Mouse (Mus musculus) spleen, adult 18-20 months (tissue): ENCODE measurements around the gene Plekha7.
"Not testable (repeated sequence)": the region's sequence is repeated elsewhere in the genome, so short reads cannot be mapped to it uniquely, and the experiment has no call there.

Experiments used
- DNase-seq, 2 experiments: peaks; one replicate each; pipeline ENCODE4 v3.0.0; 2022; ENCODE audit warnings: mixed read lengths in 2 of 2

Gene Plekha7

DNA sequence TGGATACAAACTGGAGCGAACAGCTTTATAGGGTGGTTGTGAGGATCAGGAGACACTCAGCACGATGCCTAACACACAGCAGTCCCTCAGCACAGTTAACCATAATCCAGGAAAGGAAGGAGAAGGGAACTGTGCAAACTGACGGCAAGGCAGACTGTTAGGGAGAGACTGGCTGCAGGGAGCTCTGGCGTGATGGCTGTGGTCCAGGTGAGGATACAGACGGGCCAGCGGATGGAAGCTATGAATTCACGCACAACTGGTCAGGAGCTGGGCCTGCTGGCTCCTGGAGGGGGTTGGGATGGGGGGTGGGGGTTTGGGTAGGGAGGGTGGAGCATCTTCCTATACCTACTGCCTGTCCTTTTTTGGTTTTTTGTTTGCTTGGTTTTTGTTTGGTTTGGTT, 182.5 kb downstream of the Plekha7 start:
- DNase-seq: no peak

DNA sequence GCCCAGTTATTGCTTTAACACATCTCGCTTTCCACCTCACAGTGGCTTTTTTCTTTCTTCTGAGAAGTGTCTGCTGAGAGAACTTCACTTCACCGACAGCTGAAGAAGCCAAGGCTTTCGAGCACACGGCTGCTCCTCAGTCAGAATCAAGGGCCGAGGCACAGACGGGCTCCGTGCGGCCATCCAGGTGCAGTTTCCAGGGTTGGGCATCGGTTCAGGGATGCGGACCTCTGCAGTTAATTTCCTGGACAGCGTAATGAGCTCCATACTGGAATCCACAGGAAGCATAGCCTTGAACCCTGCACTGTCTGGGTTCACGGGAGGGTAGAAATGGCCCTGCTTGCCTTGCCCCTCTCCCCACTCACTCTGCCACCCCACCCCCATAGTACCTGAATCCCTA, 184.1 kb downstream of the Plekha7 start:
- DNase-seq: no peak

DNA sequence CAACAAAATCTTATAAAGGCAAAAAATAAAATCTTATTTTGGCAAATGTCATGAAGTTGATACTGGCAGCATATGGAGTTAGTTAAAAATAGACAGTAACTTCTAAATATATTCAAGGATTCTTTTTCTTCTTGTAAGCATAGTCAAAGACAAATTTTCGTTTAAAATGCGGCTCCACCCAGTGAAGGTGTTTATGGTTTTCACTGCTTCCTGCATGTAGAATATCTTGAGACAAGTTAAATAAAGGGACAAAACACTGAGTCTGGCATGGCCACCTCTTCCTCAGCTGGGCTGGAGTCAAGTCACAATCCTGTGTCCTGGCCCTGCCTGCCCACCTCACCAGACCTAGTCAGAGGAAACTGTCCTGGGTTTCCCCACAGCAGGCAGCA, 184.6 kb downstream of the Plekha7 start:
- DNase-seq: no peak

DNA sequence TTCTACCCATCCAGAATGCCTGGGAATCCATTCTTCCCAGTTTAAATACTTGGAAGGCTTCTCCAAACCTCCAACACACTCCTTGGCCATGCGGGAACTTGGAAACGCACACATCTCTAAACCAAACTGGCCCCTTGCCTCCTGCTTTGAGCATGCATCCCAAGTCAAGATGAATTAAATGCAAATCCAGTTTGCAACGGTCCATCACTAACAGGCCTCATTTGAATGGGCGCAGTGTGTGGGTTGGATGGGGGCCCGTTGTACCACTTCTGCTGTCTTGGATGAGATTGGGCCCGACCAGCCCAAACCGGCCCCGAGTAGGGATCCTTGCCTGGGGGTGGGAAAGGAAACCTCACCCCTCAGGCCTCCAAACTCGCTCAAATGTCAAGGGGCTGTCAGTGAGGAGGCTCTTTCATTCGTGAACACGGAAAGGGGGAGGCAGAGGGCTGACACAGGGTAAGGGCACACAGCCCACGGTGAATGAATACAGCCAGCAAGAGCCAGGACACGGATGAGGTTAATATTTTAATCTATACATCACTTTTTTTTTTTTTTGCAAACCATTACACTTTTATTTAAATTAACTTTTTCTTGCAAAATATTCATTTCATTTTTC, 185.1 kb downstream of the Plekha7 start:
- no peak for DNase-seq

DNA sequence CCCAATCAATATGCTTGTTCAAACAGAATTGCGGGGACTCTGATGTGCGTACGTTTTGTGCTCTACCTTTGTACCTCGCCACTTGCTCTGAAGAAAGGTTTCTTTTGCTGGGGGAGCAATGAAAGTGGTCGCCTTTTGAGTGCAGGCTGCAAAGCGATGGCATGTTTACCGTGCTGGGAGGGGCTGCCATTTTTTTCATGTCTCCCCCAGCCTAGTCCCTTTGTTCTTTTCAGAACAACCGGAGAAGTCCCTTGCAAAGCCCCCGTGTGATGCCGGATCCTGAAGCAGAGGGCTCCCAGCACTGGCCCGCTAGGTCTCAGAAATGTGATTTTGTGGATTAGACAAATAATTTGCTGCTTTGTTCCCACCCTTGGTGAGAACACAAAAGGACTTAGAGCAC, 187.0 kb downstream of the Plekha7 start:
- no peak for DNase-seq

DNA sequence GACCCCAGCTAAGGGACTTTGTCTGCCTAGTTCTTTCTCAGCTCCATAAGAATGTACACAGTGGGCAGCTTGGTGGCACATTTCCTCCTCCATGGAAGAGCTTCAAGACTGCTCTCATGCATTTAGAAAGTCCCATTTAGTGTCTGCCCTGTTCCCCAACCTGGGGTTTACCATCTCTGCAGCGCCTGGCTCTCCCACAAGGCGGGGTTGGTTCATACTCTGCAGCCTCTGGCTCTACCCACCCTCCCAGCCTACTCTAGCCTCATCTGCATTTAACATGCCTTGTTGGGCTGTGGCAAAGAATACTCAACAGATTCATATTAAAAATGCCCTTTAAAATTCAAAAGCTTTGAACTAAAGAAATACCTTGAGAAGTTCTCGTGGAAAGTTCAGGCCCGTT, 187.4 kb downstream of the Plekha7 start:
- no peak for DNase-seq

DNA sequence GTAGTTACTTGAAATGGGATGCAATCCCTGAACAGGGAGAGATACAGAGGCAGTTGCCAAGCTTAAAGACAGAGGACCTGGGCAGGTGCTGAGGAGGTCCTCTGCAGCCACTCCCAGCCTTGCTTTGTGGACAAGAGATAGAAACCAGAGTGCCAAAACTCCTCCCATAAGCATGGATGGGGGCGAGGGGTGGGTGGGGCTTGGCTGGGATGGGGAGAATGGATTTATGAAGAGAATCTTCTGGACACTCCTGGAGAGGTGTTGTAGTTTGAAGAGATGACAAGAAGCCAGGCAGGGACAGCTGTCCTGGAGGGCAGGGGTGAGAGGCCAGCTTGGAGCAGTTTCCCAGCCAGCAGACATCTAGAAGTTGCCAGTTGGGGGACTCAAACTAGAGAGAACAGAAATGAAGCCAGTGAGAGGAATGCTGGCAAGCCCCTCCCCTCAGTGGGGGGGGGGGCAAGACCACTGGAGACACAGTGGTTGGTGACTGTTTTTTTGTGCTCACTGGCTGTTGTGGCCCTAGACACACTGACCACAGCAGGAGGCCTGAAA, 188.8 kb downstream of the Plekha7 start:
- DNase-seq: no peak

DNA sequence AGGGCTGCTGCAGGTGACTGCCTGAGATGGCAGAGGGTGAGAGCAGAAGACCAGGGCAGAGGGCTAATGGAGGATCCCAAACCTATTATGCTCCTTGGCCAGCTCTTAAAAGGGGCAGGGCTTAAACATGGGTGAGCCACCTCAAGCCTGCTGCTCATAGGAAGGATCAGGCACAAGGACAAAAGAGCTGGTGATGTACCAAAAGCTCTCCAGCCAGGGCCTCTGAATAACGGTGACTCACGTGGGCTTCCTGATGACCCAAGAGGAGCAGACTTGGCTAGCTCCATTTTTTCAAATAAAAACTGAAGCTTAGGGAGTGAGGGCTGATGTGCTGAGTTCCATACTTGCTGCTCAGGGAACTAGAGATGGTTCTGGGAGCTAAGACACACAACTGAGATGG, 192.2 kb downstream of the Plekha7 start:
- DNase-seq: no peak

DNA sequence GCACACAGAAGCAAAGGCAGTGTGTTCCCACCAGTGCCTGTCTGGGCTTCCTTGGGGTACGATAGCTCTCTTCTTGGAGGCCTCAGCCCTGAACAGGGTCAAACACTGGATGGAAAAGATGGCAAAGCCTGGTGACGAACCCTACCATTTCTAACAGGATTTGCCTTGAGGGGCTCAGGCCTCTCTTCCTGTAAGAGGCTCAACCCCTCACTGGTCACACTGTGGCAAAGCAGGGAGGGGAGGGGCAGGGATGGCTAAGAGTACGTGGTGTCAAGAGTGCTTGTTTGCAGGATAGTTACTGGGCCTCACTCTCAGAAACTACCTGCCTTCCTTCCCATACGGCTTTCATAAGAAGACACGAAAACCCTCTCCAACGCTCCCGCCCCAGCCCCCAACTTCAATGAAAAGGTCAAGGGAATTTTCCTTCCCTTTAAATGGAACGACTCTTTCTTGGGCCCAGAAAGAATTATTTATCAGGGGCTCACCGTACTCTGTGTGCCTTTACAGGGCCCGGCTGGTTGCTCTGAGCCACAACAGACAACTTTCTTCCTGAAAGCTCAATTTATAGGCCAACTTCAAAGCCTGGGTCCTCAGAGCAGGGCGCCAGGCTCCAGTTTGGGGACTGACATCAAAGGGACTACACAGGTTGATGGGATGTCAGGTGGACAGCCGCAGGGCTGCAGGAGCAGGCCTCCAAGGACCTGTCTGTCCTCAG, 192.8 kb downstream of the Plekha7 start:
- DNase-seq: no peak

DNA sequence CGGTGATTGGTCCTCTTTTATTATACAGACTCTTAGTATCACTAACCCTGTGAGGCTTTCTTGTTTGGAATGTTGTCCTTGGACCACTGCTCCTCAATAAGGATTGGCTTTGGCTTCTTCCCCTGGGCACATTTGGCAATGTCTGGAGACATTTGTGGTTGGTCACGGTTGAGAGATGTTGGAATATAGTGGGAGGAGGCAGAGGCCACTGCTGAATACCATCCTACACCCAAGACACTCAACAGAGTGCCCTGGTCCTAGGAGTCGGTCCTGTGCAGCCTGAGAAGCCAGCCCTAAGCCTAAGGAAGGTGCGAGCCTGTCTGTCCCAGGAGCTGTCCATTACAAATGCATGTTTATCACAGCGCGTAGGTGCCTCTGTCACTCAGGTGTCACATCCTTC, 196.6 kb downstream of the Plekha7 start:
- no peak for DNase-seq

DNA sequence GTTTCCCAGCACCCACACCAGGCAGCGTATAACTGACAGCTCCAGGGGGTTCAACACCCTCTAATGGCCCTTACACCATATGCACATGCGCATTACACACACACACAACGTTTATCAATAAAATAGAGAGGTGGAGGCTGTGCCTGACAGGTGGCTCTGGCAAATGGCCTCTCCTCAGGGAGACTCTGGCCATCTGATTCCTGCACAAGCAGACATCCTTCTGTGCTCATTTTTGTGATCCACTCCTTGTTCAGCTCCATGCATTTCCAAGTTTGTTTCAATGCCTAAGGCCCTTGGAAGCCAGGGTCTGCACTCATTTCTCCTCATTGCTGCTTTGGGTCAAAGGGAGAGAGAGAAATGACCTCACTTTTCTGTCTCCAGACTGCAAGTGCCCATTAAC, 197.5 kb downstream of the Plekha7 start:
- no peak for DNase-seq

DNA sequence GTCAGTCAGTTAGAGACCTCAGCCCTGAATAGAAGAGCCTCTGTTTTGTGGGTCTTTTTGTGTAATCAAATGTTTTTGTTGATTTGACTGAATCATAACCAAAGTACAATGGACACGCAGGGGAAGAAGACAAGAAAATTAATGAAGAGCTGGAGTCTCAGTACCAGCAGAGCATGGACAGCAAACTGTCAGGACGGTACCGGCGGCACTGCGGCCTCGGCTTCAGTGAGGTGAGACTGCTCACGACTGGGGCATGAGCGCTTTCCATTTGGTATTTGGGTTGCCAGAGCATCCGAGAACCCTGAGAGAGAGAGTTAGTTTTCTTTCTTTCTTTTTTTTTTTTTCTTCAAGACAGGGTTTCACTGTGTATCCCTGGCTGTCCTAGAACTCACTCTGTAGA, 205.1 kb downstream of the Plekha7 start:
- DNase-seq: no peak

DNA sequence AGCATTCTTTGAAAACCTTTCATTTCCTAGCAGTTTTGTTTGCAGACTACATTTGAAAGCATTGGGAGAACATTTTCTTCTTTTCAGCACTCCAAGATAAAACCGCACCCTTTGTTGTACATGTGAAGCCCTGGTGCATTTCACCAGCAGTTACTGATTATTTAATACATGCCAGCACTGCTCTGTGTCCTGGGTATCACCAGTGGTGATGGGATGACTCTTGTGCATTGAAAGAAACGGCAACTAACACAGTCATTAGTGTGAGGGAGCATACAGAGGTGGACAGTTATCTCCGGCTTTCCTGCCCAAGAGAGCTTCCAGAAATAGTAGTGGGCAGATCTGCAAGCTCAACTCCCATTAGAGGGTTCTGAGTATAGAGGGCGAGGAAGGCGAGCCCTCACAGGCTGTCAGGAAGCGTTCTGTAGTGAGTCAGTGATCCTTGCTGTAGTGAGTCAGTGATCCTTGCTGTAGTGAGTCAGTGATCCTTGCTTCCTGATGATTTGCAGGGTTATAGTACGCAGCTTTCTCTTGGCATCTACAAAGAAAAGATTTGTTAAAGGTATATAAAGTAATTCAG, 208.1 kb downstream of the Plekha7 start:
- DNase-seq: no peak

DNA sequence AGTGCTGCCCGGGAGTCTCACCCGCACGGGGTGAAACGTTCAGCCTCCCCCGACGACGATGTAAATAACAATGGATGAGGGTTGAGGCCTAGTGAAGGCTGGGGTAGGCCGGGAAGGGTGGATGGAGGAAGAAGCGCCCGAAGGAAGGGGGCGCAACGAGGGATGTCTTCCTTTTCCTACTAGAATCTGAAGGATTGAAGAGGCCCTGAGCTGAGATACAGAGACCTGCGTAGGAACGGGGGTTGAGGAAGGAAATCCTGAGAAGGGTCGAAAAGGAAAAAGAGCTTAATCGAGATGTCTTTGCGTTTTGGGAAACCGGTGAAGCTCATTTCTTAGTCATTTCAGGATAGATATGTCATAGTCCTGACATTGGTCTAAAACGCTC, 214.7 kb downstream of the Plekha7 start:
- DNase-seq: no peak

DNA sequence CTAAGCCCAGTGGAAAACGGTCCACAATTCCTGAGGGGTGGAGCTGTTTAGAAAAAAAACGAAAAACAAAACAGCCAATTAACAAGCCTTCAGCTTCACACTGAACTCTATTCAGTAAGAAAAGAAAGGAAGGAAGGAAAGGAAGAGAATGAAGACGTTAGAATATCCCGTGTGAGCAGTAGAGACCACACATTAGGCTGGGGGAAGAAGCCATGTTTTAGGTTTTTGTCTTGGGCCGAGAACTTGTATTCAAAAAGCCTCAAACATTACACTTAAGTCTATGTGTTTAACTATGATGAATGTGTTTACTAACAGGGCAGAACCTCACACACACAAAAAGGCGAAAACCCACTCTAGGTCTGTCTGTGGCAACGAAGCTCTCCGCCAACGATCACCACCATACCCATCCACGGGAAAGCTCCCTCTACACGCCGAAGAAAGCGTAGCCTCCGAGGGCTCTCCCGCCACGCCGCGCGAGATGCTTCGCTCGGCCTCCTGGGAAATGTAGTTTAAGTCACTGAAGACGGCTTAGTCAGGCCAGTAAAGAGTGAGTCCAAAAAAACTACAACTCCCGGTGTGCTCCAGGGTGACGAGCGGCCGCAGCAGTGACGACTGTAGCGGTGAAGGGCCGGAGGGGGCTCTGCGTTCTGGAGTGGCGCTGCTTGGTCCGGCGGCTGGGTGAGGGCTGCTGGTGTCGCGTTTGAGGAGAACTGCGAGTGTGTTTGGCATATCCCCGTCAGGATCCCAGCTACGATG, 215.3 kb downstream of the Plekha7 start:
- peak; percentile 86 to 89 for DNase-seq

DNA sequence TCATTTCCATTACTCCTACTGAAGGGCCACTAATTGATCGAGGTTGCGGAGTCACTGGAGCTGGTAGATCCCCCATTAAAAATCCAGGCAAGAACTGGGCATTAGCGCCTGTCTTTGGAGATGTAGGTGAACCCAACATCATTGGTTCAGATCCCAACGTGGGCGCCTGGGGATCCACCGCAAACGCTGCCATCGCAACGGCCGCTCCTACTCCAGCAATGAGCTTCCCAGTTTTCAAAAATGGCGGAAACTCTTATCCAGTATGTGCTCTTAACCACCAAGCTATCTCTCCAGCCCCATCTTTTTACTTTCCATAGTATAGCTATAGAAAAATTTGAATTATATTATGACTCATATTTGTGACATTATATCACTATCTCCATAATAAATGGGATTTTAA, 223.8 kb downstream of the Plekha7 start, which contains the start of gene Gm4353:
TSS of gene Gm4353 (minus strand) at position 270 of the 400 bp plus-strand sequence.
- DNase-seq: not testable (repeated sequence)
